Mouse (Mus musculus): ENCODE data around the gene Aldh5a1. TPM values are rescaled to one million over a fixed set of nuclear protein-coding genes. Genes with fewer than 3 reads are reported as not detected.

The Aldh5a1 gene
- polyA plus RNA-seq, 1 experiment = 5.3 TPM

DNA sequence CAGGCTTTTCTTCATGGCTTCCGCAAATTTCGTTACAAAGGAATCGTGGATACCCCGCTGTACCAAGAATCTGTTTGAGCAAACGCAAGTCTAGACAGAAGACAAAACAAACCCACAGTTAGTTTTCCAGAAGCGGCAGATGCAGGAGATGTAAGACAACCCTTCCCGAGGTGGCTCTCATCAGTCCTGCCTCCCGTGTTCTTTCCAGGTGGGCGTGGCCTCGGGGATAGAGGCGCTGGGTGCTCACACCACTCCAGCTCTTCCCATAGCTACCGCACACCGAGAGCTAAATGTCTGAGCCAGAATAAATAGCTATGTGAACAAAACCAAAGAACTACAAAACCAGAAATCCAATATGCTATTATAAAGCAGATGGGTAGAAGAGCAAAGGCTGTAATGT lies 21.6 kb downstream of the Aldh5a1 start:
- 83% methylated on average over 13 of the region's 13 CpGs for WGBS
- H3K4me3 ChIP-seq (ENCODE audit: low read depth, low read length) = no peak overlapping the region
- no peak overlapping the region for H3K27ac ChIP-seq (ENCODE audit: insufficient read depth, low read depth, low read length)
- TF ChIP-seq CTCF (IDR thresholded peaks at IDR 0.05; ENCODE audit: extremely low read depth, insufficient read length, insufficient replicate concordance, low read depth, low read length) (no peak), POLR2A (IDR thresholded peaks at IDR 0.05; ENCODE audit: low read depth, low read length) (no peak)
- peaks cover 16% of the 10 kb centered on the region for H3K36me3 ChIP-seq (ENCODE audit: control insufficient read depth, insufficient read depth, low read length)
- H3K27me3 ChIP-seq (ENCODE audit: control insufficient read depth, insufficient read depth, low read length) = no peaks in the 10 kb centered on the region
- no peaks in the 10 kb centered on the region for H3K4me1 ChIP-seq (ENCODE audit: control insufficient read depth, insufficient read depth, insufficient read length, low read length)

DNA sequence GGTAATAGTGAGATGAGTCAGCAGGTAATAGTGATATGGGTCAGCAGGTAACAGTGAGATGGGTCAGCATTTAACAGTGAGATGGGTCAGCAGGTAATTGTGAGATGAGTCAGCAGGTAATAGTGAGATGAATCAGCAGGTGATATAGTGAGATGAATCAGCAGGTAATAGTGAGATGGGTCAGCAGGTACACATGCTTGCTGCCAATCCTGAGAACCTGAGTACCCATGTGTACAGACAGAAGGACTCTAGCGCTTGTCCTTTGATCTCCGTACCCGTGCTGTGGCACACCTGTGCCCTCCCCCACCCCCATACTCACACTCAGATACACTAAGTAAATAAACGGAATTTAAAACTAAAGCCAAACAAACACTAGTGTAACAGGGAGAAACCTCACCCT lies 22.5 kb downstream of the Aldh5a1 start:
- 53% methylated on average over 4 of the region's 4 CpGs for WGBS

DNA sequence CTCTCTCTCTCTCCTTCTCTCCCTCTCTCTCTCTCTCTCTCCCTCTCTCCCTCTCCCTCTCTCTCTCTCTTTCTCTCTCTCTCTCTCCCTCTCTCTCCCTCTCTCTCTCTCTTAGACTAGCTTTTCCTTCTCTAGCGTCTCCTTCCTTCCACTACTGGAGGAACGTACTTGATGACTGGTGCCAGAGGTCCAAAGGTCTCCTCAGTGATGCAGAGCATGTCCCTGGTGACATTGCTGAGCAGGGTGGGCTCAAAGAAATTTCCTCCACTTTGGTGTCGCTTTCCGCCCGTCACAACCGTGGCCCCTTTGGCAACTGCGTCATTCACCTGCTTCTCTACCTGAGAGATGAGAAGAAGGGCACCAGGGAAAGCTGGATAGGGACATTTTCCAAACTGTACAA lies 23.9 kb downstream of the Aldh5a1 start:
- Histone ChIP-seq H3K27ac (ENCODE audit: insufficient read depth, low read depth, low read length) (no peak overlapping the region), H3K4me3 (ENCODE audit: low read depth, low read length) (no peak overlapping the region)

More for the DNA sequence above, 22.5 kb downstream of the Aldh5a1 start:
- H3K4me3 ChIP-seq (ENCODE audit: low read depth, low read length) = no peak overlapping the region
- no peaks in the 10 kb centered on the region for H3K4me1 ChIP-seq (ENCODE audit: control insufficient read depth, insufficient read depth, insufficient read length, low read length)
- H3K27me3 ChIP-seq (ENCODE audit: control insufficient read depth, insufficient read depth, low read length) = no peaks in the 10 kb centered on the region
- no peak overlapping the region for H3K27ac ChIP-seq (ENCODE audit: insufficient read depth, low read depth, low read length)
- H3K36me3 ChIP-seq (ENCODE audit: control insufficient read depth, insufficient read depth, low read length) = peaks cover 16% of the 10 kb centered on the region
- no peak for TF ChIP-seq POLR2A (IDR thresholded peaks at IDR 0.05; ENCODE audit: low read depth, low read length)
- TF ChIP-seq CTCF (IDR thresholded peaks at IDR 0.05; ENCODE audit: extremely low read depth, insufficient read length, insufficient replicate concordance, low read depth, low read length) = no peak

DNA sequence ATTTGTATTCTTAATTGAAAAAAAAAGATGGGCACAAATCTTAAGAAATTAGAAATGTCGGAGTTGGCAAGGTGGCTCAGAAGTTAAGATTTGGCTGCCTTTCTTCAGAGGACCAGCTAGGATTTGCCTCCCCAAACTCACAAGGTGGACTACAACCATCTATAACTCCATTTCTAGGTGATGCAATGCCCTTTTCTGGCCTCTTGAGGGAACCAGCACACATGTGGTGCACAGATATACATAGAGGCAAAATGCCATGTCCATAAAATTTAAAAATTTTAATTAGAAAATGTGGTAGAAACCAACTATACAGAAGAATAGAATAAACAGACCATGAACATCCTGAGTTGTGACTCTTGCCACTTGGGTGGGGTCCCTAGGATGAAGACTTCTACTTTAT lies 28.3 kb downstream of the Aldh5a1 start:
- H3K36me3 ChIP-seq (ENCODE audit: control insufficient read depth, insufficient read depth, low read length) = peaks cover 8% of the 10 kb centered on the region
- H3K4me3 ChIP-seq (ENCODE audit: low read depth, low read length) = no peak overlapping the region
- no peaks in the 10 kb centered on the region for H3K27me3 ChIP-seq (ENCODE audit: control insufficient read depth, insufficient read depth, low read length)
- no peak for TF ChIP-seq CTCF (IDR thresholded peaks at IDR 0.05; ENCODE audit: extremely low read depth, insufficient read length, insufficient replicate concordance, low read depth, low read length)
- no peak for TF ChIP-seq POLR2A (IDR thresholded peaks at IDR 0.05; ENCODE audit: low read depth, low read length)
- H3K4me1 ChIP-seq (ENCODE audit: control insufficient read depth, insufficient read depth, insufficient read length, low read length) = no peaks in the 10 kb centered on the region
- no peak overlapping the region for H3K27ac ChIP-seq (ENCODE audit: insufficient read depth, low read depth, low read length)
- 95% methylated on average over 1 of the region's 1 CpGs for WGBS

More for the DNA sequence above, 23.9 kb downstream of the Aldh5a1 start:
- H3K36me3 ChIP-seq (ENCODE audit: control insufficient read depth, insufficient read depth, low read length) = peaks cover 14% of the 10 kb centered on the region
- no peaks in the 10 kb centered on the region for H3K27me3 ChIP-seq (ENCODE audit: control insufficient read depth, insufficient read depth, low read length)
- no peak for TF ChIP-seq POLR2A (IDR thresholded peaks at IDR 0.05; ENCODE audit: low read depth, low read length)
- no peak for TF ChIP-seq CTCF (IDR thresholded peaks at IDR 0.05; ENCODE audit: extremely low read depth, insufficient read length, insufficient replicate concordance, low read depth, low read length)
- H3K4me1 ChIP-seq (ENCODE audit: control insufficient read depth, insufficient read depth, insufficient read length, low read length) = no peaks in the 10 kb centered on the region
- WGBS = 81% methylated on average over 7 of the region's 7 CpGs

DNA sequence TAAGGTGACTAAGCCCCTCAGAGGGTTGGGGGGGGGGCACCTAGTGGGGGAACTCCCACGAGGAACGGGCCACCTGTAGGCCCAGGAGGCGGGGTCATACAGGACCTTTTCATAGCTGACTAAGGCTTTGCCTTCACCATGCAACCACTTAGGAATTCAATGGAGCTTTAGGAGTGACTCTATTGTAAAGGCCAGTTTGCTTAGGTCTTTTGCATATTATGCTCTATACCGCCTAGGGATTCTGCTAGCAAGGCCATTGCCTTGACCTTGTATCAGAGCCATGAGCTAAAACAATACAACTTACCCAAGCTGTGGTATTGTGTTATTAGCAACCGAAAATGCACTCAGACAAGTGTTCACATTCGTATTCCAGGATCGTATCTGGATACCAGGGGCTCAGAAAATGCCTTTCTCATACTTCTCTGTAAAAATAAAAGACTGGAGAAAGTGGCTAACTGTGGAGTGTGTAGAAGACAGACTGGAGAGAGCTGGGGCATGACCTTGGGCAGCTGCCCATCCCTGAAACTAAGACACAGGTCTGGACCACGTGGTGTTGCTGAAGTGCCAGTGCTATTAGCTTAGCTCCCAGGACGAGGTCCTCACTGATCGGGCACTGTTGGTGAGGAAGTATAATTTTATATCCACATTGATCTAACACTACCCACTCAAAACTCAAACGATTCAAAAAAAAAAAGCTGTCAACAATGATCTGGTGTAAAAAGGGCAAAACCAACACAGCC lies 30.5 kb downstream of the Aldh5a1 start:
- no peak for TF ChIP-seq POLR2A (IDR thresholded peaks at IDR 0.05; ENCODE audit: low read depth, low read length)
- no peak for TF ChIP-seq CTCF (IDR thresholded peaks at IDR 0.05; ENCODE audit: extremely low read depth, insufficient read length, insufficient replicate concordance, low read depth, low read length)

DNA sequence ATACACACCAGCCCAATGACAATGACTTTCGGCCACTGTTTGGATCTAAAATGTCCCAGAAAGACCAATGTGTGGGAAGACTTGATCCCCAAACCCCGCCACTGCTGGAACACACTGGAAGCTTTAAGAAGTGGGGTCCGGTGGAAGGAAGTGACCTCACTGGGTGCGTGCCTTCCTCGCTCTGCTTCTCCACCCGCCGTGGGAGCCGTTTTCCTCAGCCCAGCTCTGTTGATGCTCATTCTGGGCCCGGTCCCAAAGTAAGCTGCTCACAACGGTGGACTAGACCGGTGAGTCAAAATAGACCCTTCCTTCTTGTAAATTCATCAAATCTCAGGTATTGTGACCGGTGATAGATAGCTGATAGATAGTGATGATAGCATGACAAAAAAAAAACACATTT lies 32.0 kb downstream of the Aldh5a1 start:
- H3K27me3 ChIP-seq (ENCODE audit: control insufficient read depth, insufficient read depth, low read length) = no peaks in the 10 kb centered on the region
- H3K27ac ChIP-seq (ENCODE audit: insufficient read depth, low read depth, low read length) = no peak overlapping the region
- H3K4me3 ChIP-seq (ENCODE audit: low read depth, low read length) = no peak overlapping the region
- H3K4me1 ChIP-seq (ENCODE audit: control insufficient read depth, insufficient read depth, insufficient read length, low read length) = no peaks in the 10 kb centered on the region
- no peak for TF ChIP-seq CTCF (IDR thresholded peaks at IDR 0.05; ENCODE audit: extremely low read depth, insufficient read length, insufficient replicate concordance, low read depth, low read length)
- no peak for TF ChIP-seq POLR2A (IDR thresholded peaks at IDR 0.05; ENCODE audit: low read depth, low read length)
- H3K36me3 ChIP-seq (ENCODE audit: control insufficient read depth, insufficient read depth, low read length) = peaks cover 4% of the 10 kb centered on the region
- WGBS = 89% methylated on average over 12 of the region's 12 CpGs

More for the DNA sequence above, 30.5 kb downstream of the Aldh5a1 start:
- Histone ChIP-seq H3K36me3 (ENCODE audit: control insufficient read depth, insufficient read depth, low read length) (peaks cover 4% of the 10 kb centered on the region), H3K4me3 (ENCODE audit: low read depth, low read length) (no peak overlapping the region), H3K4me1 (ENCODE audit: control insufficient read depth, insufficient read depth, insufficient read length, low read length) (no peaks in the 10 kb centered on the region), H3K27me3 (ENCODE audit: control insufficient read depth, insufficient read depth, low read length) (no peaks in the 10 kb centered on the region), H3K27ac (ENCODE audit: insufficient read depth, low read depth, low read length) (no peak overlapping the region)
- WGBS = 81% methylated on average over 11 of the region's 11 CpGs

DNA sequence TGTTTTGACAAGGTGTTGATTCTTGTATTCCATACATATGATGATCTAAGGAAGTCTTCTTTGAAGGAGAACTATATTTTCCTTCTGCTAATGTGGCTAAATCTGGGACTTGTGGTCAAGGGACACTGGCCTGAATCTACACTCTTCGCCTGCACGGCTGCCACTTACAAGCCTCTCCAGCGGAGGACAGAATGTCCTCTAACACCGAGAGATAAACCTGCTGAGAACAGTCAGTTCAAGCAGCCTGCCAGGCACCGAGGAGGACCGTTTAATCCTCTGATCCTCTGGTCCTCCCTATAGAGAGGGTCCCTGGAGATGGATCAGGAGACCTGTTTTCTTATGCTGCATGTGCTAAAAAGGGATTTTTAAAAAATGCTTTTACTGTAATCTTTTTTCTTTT lies 34.0 kb downstream of the Aldh5a1 start:
- 88% methylated on average over 6 of the region's 6 CpGs for WGBS

More for the DNA sequence above, 34.0 kb downstream of the Aldh5a1 start:
- no peak for TF ChIP-seq POLR2A (IDR thresholded peaks at IDR 0.05; ENCODE audit: low read depth, low read length)
- no peak for TF ChIP-seq CTCF (IDR thresholded peaks at IDR 0.05; ENCODE audit: extremely low read depth, insufficient read length, insufficient replicate concordance, low read depth, low read length)
- peaks cover 7% of the 10 kb centered on the region for H3K36me3 ChIP-seq (ENCODE audit: control insufficient read depth, insufficient read depth, low read length)
- H3K4me1 ChIP-seq (ENCODE audit: control insufficient read depth, insufficient read depth, insufficient read length, low read length) = no peaks in the 10 kb centered on the region
- no peak overlapping the region for H3K27ac ChIP-seq (ENCODE audit: insufficient read depth, low read depth, low read length)
- H3K27me3 ChIP-seq (ENCODE audit: control insufficient read depth, insufficient read depth, low read length) = no peaks in the 10 kb centered on the region
- H3K4me3 ChIP-seq (ENCODE audit: low read depth, low read length) = no peak overlapping the region
